Mouse (Mus musculus): ENCODE measurements around the gene Myom3. TPM values are rescaled to one million over a fixed set of nuclear protein-coding genes. Genes with fewer than 3 reads are reported as not detected.
A peak's percentile ranks its signal among the peaks of the same experiment; 100 is the strongest.

Gene Myom3
- total and polyA plus RNA-seq, 2 experiments = 0.09 to 0.46 TPM

- Histone ChIP-seq H3K9ac (ENCODE audit: low read depth, low read length) (no peak overlapping the region), H3K36me3 (ENCODE audit: control insufficient read depth, insufficient read depth, low read length) (peaks cover 14% of the 10 kb centered on the region; the same call in 1 of the 2 replicates), H3K4me3 (ENCODE audit: insufficient read depth, low read depth, low read length) (no peak overlapping the region), H3K27me3 (ENCODE audit: control insufficient read depth, insufficient read depth, low read length) (no peaks in the 10 kb centered on the region), H3K27ac (replicated peaks; ENCODE audit: insufficient read depth, low read depth, low read length) (no peak overlapping the region), H3K79me2 (ENCODE audit: control insufficient read depth, insufficient read depth, low read length) (no peaks in the 10 kb centered on the region), H3K4me1 (ENCODE audit: control insufficient read depth, insufficient read depth, low read length) (peaks cover 3% of the 10 kb centered on the region; the same call in 1 of the 2 replicates)
- WGBS = 87% methylated on average over 7 of the region's 7 CpGs
- DNase-seq (ENCODE audit: extremely low read depth, low read depth, low spot score) = no peak
- TF ChIP-seq POLR2A (IDR thresholded peaks at IDR 0.05; ENCODE audit: extremely low read depth, insufficient read depth, low read length) = no peak
- TF ChIP-seq CTCF (IDR thresholded peaks at IDR 0.05; ENCODE audit: low read depth, low read length) = no peak
Measured at GRCm38 (mm10) chr4:135739148-135739547, 20.4 kb upstream of the Myom3 start.

DNA sequence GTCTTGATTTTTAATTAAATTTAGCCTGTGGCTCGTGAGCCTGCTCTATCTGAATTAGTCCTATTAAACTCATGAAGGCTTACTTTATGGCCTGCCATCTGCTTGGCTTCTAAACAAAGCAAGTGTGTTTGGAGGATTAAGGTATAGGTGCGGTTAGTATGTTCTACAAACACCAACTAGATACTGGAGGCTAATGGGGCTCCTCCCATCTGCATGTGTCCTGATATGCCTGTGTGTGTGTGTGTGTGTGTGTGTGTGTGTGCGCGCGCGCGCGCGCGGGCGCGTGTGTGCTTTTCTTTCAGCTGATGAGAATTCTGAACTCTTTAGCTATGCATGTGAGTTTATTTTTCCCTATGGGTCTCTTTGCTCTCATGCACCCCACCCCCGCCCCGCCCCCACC lies 19.8 kb upstream of the Myom3 start:
- Histone ChIP-seq H3K79me2 (ENCODE audit: control insufficient read depth, insufficient read depth, low read length) (no peaks in the 10 kb centered on the region), H3K9ac (ENCODE audit: low read depth, low read length) (no peak overlapping the region), H3K27me3 (ENCODE audit: control insufficient read depth, insufficient read depth, low read length) (no peaks in the 10 kb centered on the region), H3K4me1 (ENCODE audit: control insufficient read depth, insufficient read depth, low read length) (peaks cover 3% of the 10 kb centered on the region; the same call in 1 of the 2 replicates), H3K4me3 (ENCODE audit: insufficient read depth, low read depth, low read length) (no peak overlapping the region), H3K36me3 (ENCODE audit: control insufficient read depth, insufficient read depth, low read length) (peaks cover 12% of the 10 kb centered on the region; the same call in 1 of the 2 replicates), H3K27ac (replicated peaks; ENCODE audit: insufficient read depth, low read depth, low read length) (no peak overlapping the region)
- no peak for DNase-seq (ENCODE audit: extremely low read depth, low read depth, low spot score)
- 96% methylated on average over 14 of the region's 14 CpGs for WGBS
- TF ChIP-seq CTCF (IDR thresholded peaks at IDR 0.05; ENCODE audit: low read depth, low read length) = no peak

DNA sequence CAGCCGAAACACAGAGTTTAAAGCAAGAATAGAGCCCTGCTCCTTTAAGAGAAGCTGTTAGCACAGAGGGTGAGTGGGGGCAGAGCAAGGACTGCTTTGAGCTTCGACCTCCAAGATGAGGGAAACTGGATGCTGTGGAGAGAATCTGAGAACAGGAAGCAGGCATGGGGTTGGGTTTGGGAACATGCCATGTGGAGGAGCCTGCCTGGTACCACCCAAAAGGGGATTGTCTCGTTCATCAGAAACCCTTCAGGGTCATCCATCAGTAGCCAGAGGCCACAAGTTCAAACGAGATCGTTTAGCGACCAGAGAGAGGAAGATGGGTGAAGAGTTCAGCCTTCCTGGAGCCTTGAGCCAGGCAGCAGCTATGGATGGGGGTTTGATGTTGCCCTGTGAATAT lies 16.0 kb upstream of the Myom3 start:
- Histone ChIP-seq H3K9ac (ENCODE audit: low read depth, low read length) (no peak overlapping the region), H3K4me3 (ENCODE audit: insufficient read depth, low read depth, low read length) (no peak overlapping the region), H3K4me1 (ENCODE audit: control insufficient read depth, insufficient read depth, low read length) (peaks cover 11% of the 10 kb centered on the region), H3K27me3 (ENCODE audit: control insufficient read depth, insufficient read depth, low read length) (no peaks in the 10 kb centered on the region), H3K27ac (replicated peaks; ENCODE audit: insufficient read depth, low read depth, low read length) (no peak overlapping the region), H3K79me2 (ENCODE audit: control insufficient read depth, insufficient read depth, low read length) (no peaks in the 10 kb centered on the region), H3K36me3 (ENCODE audit: control insufficient read depth, insufficient read depth, low read length) (peaks cover 2% of the 10 kb centered on the region; the same call in 1 of the 2 replicates)
- 46% methylated on average over 6 of the region's 6 CpGs for WGBS
- no peak for DNase-seq (ENCODE audit: extremely low read depth, low read depth, low spot score)
- no peak for TF ChIP-seq CTCF (IDR thresholded peaks at IDR 0.05; ENCODE audit: low read depth, low read length)
- TF ChIP-seq POLR2A (IDR thresholded peaks at IDR 0.05; ENCODE audit: extremely low read depth, insufficient read depth, low read length) = no peak

DNA sequence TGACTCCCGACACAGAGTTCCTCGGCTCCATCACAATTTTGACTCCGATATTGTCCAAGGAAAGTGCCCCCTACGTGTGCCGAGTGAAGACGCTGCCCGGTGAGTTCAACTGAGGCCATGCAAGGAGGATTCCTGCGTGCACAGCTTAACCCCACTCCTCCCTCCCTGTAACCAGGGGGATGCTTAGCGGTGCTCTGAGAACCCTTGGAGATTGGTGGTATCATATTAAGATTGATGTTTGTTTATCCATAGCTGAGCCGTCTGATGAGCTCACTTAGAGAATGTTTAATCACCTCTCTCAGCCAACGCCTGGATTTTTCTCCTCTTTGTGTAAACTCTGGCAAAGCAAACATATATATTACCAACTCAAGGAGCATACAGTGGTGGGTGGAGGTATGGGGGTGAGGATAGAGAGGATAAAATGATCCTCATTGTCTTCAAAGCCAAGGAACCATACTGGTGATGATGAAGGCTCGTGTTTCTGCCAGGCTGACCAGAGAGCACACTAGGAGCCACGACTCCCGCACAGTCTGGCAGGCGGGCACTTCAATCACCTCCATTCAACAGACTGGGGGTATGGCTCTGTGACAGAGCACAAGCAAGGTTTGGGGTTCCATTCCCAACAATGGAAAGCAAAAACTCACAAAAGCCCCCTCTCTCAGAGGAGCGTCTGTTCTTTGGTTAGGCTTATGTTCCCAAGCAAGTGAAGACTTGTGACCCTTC lies 14.6 kb upstream of the Myom3 start:
- no peak overlapping the region for H3K9ac ChIP-seq (ENCODE audit: low read depth, low read length)
- no peaks in the 10 kb centered on the region for H3K36me3 ChIP-seq (ENCODE audit: control insufficient read depth, insufficient read depth, low read length)
- 67% methylated on average over 16 of the region's 16 CpGs for WGBS
- no peak for DNase-seq (ENCODE audit: extremely low read depth, low read depth, low spot score)
- peaks cover 11% of the 10 kb centered on the region for H3K4me1 ChIP-seq (ENCODE audit: control insufficient read depth, insufficient read depth, low read length)
- H3K79me2 ChIP-seq (ENCODE audit: control insufficient read depth, insufficient read depth, low read length) = no peaks in the 10 kb centered on the region
- H3K27me3 ChIP-seq (ENCODE audit: control insufficient read depth, insufficient read depth, low read length) = no peaks in the 10 kb centered on the region
- H3K4me3 ChIP-seq (ENCODE audit: insufficient read depth, low read depth, low read length) = no peak overlapping the region
- TF ChIP-seq POLR2A (IDR thresholded peaks at IDR 0.05; ENCODE audit: extremely low read depth, insufficient read depth, low read length) (no peak), CTCF (IDR thresholded peaks at IDR 0.05; ENCODE audit: low read depth, low read length) (no peak)
- peak overlapping the region; percentile 43 for H3K27ac ChIP-seq (replicated peaks; ENCODE audit: insufficient read depth, low read depth, low read length)

DNA sequence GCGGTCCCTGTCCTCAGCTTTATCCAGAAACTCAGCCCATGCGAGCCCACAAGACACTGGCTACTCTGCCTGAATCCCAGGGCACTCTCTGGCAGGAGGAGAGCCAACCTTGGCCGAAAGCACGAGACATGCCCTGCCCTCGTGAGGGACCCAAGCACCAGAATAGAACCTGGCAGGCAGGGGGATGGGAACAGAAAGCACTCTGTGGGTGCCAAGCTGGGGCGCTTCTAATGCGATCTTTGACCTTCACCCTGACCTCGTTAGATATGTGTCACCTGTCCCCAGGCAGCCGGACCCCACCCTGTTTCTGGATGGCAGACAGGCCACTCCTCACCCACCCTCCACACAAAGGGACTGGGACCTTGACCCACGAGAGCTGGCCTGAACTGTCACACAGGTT lies 13.9 kb upstream of the Myom3 start:
- H3K27ac ChIP-seq (replicated peaks; ENCODE audit: insufficient read depth, low read depth, low read length) = peak overlapping the region; percentile 43
- DNase-seq (ENCODE audit: extremely low read depth, low read depth, low spot score) = peak; percentile 93
- TF ChIP-seq CTCF (IDR thresholded peaks at IDR 0.05; ENCODE audit: low read depth, low read length) (no peak), POLR2A (IDR thresholded peaks at IDR 0.05; ENCODE audit: extremely low read depth, insufficient read depth, low read length) (no peak)
- peaks cover 11% of the 10 kb centered on the region for H3K4me1 ChIP-seq (ENCODE audit: control insufficient read depth, insufficient read depth, low read length)
- WGBS = 23% methylated on average over 10 of the region's 10 CpGs
- H3K9ac ChIP-seq (ENCODE audit: low read depth, low read length) = no peak overlapping the region
- no peak overlapping the region for H3K4me3 ChIP-seq (ENCODE audit: insufficient read depth, low read depth, low read length)
- no peaks in the 10 kb centered on the region for H3K36me3 ChIP-seq (ENCODE audit: control insufficient read depth, insufficient read depth, low read length)
- H3K27me3 ChIP-seq (ENCODE audit: control insufficient read depth, insufficient read depth, low read length) = no peaks in the 10 kb centered on the region
- H3K79me2 ChIP-seq (ENCODE audit: control insufficient read depth, insufficient read depth, low read length) = no peaks in the 10 kb centered on the region

DNA sequence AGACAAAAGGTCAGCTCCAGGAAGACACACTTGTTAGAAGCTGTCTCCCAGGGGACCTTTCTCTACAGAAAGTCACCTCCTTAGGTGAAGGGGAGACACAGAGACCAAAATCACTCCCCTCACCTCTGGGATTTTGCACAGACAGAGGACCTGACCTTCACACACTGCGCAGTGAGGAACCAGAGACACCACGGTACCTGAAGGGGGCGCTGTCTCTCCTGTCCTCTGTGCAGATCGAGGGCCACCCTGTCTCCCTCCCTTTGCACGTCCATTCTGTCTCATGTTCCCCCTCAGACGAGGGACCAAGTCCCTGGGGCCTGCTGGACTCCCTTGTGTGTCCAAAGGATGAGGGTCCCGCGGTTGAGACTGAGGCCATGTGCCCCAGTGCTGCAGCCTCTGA lies 8.6 kb upstream of the Myom3 start:
- no peaks in the 10 kb centered on the region for H3K36me3 ChIP-seq (ENCODE audit: control insufficient read depth, insufficient read depth, low read length)
- H3K27ac ChIP-seq (replicated peaks; ENCODE audit: insufficient read depth, low read depth, low read length) = peak overlapping the region; percentile 86
- H3K79me2 ChIP-seq (ENCODE audit: control insufficient read depth, insufficient read depth, low read length) = no peaks in the 10 kb centered on the region
- TF ChIP-seq POLR2A (IDR thresholded peaks at IDR 0.05; ENCODE audit: extremely low read depth, insufficient read depth, low read length) (no peak), CTCF (IDR thresholded peaks at IDR 0.05; ENCODE audit: low read depth, low read length) (peak; percentile 32)
- WGBS = 88% methylated on average over 8 of the region's 8 CpGs
- no peak for DNase-seq (ENCODE audit: extremely low read depth, low read depth, low spot score)
- peaks cover 26% of the 10 kb centered on the region for H3K4me1 ChIP-seq (ENCODE audit: control insufficient read depth, insufficient read depth, low read length)
- H3K4me3 ChIP-seq (ENCODE audit: insufficient read depth, low read depth, low read length) = no peak overlapping the region
- H3K27me3 ChIP-seq (ENCODE audit: control insufficient read depth, insufficient read depth, low read length) = no peaks in the 10 kb centered on the region
- H3K9ac ChIP-seq (ENCODE audit: low read depth, low read length) = no peak overlapping the region
